Mouse (Mus musculus): ENCODE results near the gene Gm20498. TPM values are rescaled to one million over a fixed set of nuclear protein-coding genes. Genes with fewer than 3 reads are reported as not detected.
"Not testable (repeated sequence)": the region's sequence is repeated elsewhere in the genome, so short reads cannot be mapped to it uniquely, and the experiment has no call there.

Gene Gm20498
- polyA plus RNA-seq (2015; fragmentation: Nextera tagmentation; extraction: Ambion mirVana) = 27.7 and 39.4 TPM in 2 replicates

- DNase-seq (ENCODE audit: low spot score) = peak; percentile 89
Observed at GRCm38 (mm10) chr12:81532316-81533028, at the start of gene Gm20498, which contains the start of gene Synj2bp. Gene Gm20498, minus strand, starts transcription at chr12:81532905. Gene Synj2bp, minus strand, starts transcription at chr12:81532911.

GRCm38 (mm10) chr12:81568374-81568773, 35.7 kb upstream of the Gm20498 start, which contains the start of gene Adam21:
Gene Adam21, minus strand, starts transcription at chr12:81568474.
- no peak for DNase-seq (ENCODE audit: low spot score)

- DNase-seq (ENCODE audit: low spot score) = no peak
Observed at GRCm38 (mm10) chr12:81567931-81568330, 35.2 kb upstream of the Gm20498 start.

- no peak for DNase-seq (ENCODE audit: low spot score)
Observed at GRCm38 (mm10) chr12:81564173-81564572, 31.5 kb upstream of the Gm20498 start.

GRCm38 (mm10) chr12:81549286-81549685, 16.6 kb upstream of the Gm20498 start:
- no peak for DNase-seq (ENCODE audit: low spot score)

- DNase-seq (ENCODE audit: low spot score) = no peak
Observed at GRCm38 (mm10) chr12:81547163-81547562, 14.5 kb upstream of the Gm20498 start.

- DNase-seq (ENCODE audit: low spot score) = peak; percentile 35
Observed at GRCm38 (mm10) chr12:81533029-81533419, 319 bp upstream of the Gm20498 start.

- DNase-seq (ENCODE audit: low spot score) = peak; percentile 10
Observed at GRCm38 (mm10) chr12:81530587-81530986, 2.1 kb downstream of the Gm20498 start.

- DNase-seq (ENCODE audit: low spot score) = not testable (repeated sequence)
Observed at GRCm38 (mm10) chr12:81496906-81497305, 35.8 kb downstream of the Gm20498 start.

GRCm38 (mm10) chr12:81490491-81490890, 42.2 kb downstream of the Gm20498 start:
- DNase-seq (ENCODE audit: low spot score) = no peak

- DNase-seq (ENCODE audit: low spot score) = no peak
Observed at GRCm38 (mm10) chr12:81485311-81485710, 47.4 kb downstream of the Gm20498 start.

GRCm38 (mm10) chr12:81484727-81485191, 47.9 kb downstream of the Gm20498 start, which contains the start of gene Cox16:
Gene Cox16, minus strand, starts transcription at chr12:81485127.
- DNase-seq (ENCODE audit: low spot score) = peak; percentile 90

- DNase-seq (ENCODE audit: low spot score) = no peak
Observed at GRCm38 (mm10) chr12:81484212-81484611, 48.5 kb downstream of the Gm20498 start.

- peak; percentile 68 for DNase-seq (ENCODE audit: low spot score)
Observed at GRCm38 (mm10) chr12:81483656-81484055, 49.0 kb downstream of the Gm20498 start.

- DNase-seq (ENCODE audit: low spot score) = not testable (repeated sequence)
Observed at GRCm38 (mm10) chr12:81459051-81459450, 73.7 kb downstream of the Gm20498 start.

GRCm38 (mm10) chr12:81438985-81439384, 93.7 kb downstream of the Gm20498 start:
- DNase-seq (ENCODE audit: low spot score) = not testable (repeated sequence)

- DNase-seq (ENCODE audit: low spot score) = not testable (repeated sequence)
Observed at GRCm38 (mm10) chr12:81434778-81435177, 97.9 kb downstream of the Gm20498 start.

- no peak for DNase-seq (ENCODE audit: low spot score)
Observed at GRCm38 (mm10) chr12:81421846-81422245, 110.9 kb downstream of the Gm20498 start, which contains the start of gene Adam4. Gene Adam4, minus strand, starts transcription at chr12:81421946.

GRCm38 (mm10) chr12:81413211-81413610, 119.5 kb downstream of the Gm20498 start:
- DNase-seq (ENCODE audit: low spot score) = no peak

- no peak for DNase-seq (ENCODE audit: low spot score)
Observed at GRCm38 (mm10) chr12:81408966-81409365, 123.7 kb downstream of the Gm20498 start.

GRCm38 (mm10) chr12:81402187-81402586, 130.5 kb downstream of the Gm20498 start:
- peak; percentile 55 for DNase-seq (ENCODE audit: low spot score)

GRCm38 (mm10) chr12:81379364-81379763, 153.3 kb downstream of the Gm20498 start, which contains the start of gene Gm4787:
Gene Gm4787, minus strand, starts transcription at chr12:81379464.
- DNase-seq (ENCODE audit: low spot score) = not testable (repeated sequence)

GRCm38 (mm10) chr12:81333841-81334240, 198.9 kb downstream of the Gm20498 start:
- no peak for DNase-seq (ENCODE audit: low spot score)
